Mouse (Mus musculus) spleen, adult 2 months (tissue): Measurements from ENCODE around the gene Cd244a.

Experiments
- CTCF ChIP-seq: fragments of 200-500 bp; IDR thresholded peaks from 2 replicates; pipeline ENCODE4 v1.5.1; 2011; ENCODE audit warnings: mild to moderate bottlenecking, inconsistent platforms; ENCODE audit not compliant: insufficient read depth, insufficient read length, insufficient replicate concordance; ENCODE audit errors: extremely low read depth
- POLR2A ChIP-seq: fragments of 200-500 bp; IDR thresholded peaks from 2 replicates; pipeline ENCODE4 v1.6.1; 2011; ENCODE audit warnings: low read depth, low read length, inconsistent platforms

- TF ChIP-seq POLR2A = no peak
- no peak for TF ChIP-seq CTCF
Measured at GRCm38 (mm10) chr1:171531367-171531766, 27.6 kb upstream of the Cd244a start.
